Mouse (Mus musculus): ENCODE measurements at regions not wholly inside any gene's neighbourhood (a gene's known extent, or its start where the extent isn't known, plus 50 kb on each side); places are given as distances from the start of the nearest gene placed in this dataset.

DNA sequence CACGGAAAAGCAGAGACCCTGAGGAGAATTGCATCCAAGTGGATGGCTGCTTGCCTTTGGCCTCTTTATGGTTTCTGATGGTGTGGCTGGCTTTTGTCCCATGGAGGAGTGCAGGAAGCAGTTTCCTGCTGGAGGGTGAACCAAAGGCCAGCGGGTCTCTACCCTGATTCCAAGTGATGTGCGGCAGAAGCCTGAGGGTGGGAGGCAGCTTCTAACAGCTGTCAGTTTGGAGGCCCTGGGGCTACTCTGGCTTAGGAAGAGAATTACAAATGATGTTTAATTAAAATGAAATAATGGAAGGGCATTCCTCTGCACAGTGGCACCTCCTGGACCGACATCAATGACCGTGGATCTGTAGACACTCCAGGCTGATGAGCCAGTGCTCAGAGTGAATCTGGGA is 545.0 kb downstream of the Slc4a3 start:
- no peak for TF ChIP-seq CTCF (IDR thresholded peaks at IDR 0.05; ENCODE audit: extremely low read depth, insufficient read depth, low read length)
- no peak for TF ChIP-seq POLR2A (IDR thresholded peaks at IDR 0.05; ENCODE audit: extremely low read depth, insufficient read depth, low read length)
